Mouse (Mus musculus): ENCODE data around the gene Zfp598. TPM values are rescaled to one million over a fixed set of nuclear protein-coding genes. Genes with fewer than 3 reads are reported as not detected.

Zfp598 gene
- polyA plus RNA-seq, 1 experiment from 2014 or later = 34.4 TPM

- 89% methylated on average over 9 of the region's 9 CpGs for WGBS
- no peak overlapping the region for H3K9ac ChIP-seq (ENCODE audit: low read depth, low read length)
Observed at GRCm38 (mm10) chr17:24701251-24701650, 31.8 kb downstream of the Zfp598 start.

GRCm38 (mm10) chr17:24705821-24706220 is 36.3 kb downstream of the Zfp598 start:
- Histone ChIP-seq H3K27ac (ENCODE audit: low read depth, low read length) (no peak overlapping the region), H3K9me3 (ENCODE audit: control insufficient read depth, low read length) (no peaks in the 10 kb centered on the region), H3K9ac (ENCODE audit: low read depth, low read length) (no peak overlapping the region; the same call in 1 of the 2 replicates), H3K4me1 (ENCODE audit: control insufficient read depth, insufficient read depth, low read length) (peaks cover 9% of the 10 kb centered on the region; the same call in 1 of the 2 replicates), H3K36me3 (ENCODE audit: control insufficient read depth, insufficient read depth, low read length) (peaks cover 43% of the 10 kb centered on the region), H3K27me3 (ENCODE audit: control insufficient read depth, insufficient read depth, low read length) (no peaks in the 10 kb centered on the region), H3K4me3 (ENCODE audit: low read length) (no peak overlapping the region), H3K4me2 (replicated peaks; ENCODE audit: low read depth, low read length) (no peak overlapping the region)
- 91% methylated on average over 3 of the region's 3 CpGs for WGBS
- ATAC-seq (ENCODE audit: low FRiP score, low TSS enrichment) = no peak

More at GRCm38 (mm10) chr17:24701251-24701650, 31.8 kb downstream of the Zfp598 start:
- Histone ChIP-seq H3K27ac (ENCODE audit: low read depth, low read length) (no peak overlapping the region), H3K36me3 (ENCODE audit: control insufficient read depth, insufficient read depth, low read length) (peaks cover 59% of the 10 kb centered on the region), H3K9me3 (ENCODE audit: control insufficient read depth, low read length) (no peaks in the 10 kb centered on the region), H3K4me3 (ENCODE audit: low read length) (no peak overlapping the region), H3K27me3 (ENCODE audit: control insufficient read depth, insufficient read depth, low read length) (no peaks in the 10 kb centered on the region), H3K4me2 (replicated peaks; ENCODE audit: low read depth, low read length) (no peak overlapping the region), H3K4me1 (ENCODE audit: control insufficient read depth, insufficient read depth, low read length) (peaks cover 10% of the 10 kb centered on the region; the same call in 1 of the 2 replicates)
- no peak for ATAC-seq (ENCODE audit: low FRiP score, low TSS enrichment)

GRCm38 (mm10) chr17:24706982-24707800 is 37.7 kb downstream of the Zfp598 start, which contains the start of gene Tbl3:
Gene Tbl3 (minus strand): TSS chr17:24707660.
- Histone ChIP-seq H3K4me3 (ENCODE audit: low read length) (peak within 1 kb of the TSS; percentile 68), H3K36me3 (ENCODE audit: control insufficient read depth, insufficient read depth, low read length) (peaks cover 29% of the 10 kb centered on the region), H3K27me3 (ENCODE audit: control insufficient read depth, insufficient read depth, low read length) (no peaks in the 10 kb centered on the region), H3K9ac (ENCODE audit: low read depth, low read length) (peak within 1 kb of the TSS; percentile 70), H3K9me3 (ENCODE audit: control insufficient read depth, low read length) (no peaks in the 10 kb centered on the region), H3K4me2 (replicated peaks; ENCODE audit: low read depth, low read length) (peak within 1 kb of the TSS; percentile 75), H3K27ac (ENCODE audit: low read depth, low read length) (peak within 1 kb of the TSS; percentile 80), H3K4me1 (ENCODE audit: control insufficient read depth, insufficient read depth, low read length) (peaks cover 9% of the 10 kb centered on the region; the same call in 1 of the 2 replicates)
- peak; percentile 81 for ATAC-seq (ENCODE audit: low FRiP score, low TSS enrichment)
- WGBS = 4% methylated on average over 32 of the region's 32 CpGs

GRCm38 (mm10) chr17:24707801-24708425 is 38.4 kb downstream of the Zfp598 start:
- WGBS = 5% methylated on average over 24 of the region's 24 CpGs
- Histone ChIP-seq H3K27ac (ENCODE audit: low read depth, low read length) (peak overlapping the region; percentile 0), H3K9ac (ENCODE audit: low read depth, low read length) (peak overlapping the region; percentile 70), H3K4me3 (ENCODE audit: low read length) (peak overlapping the region; percentile 68), H3K36me3 (ENCODE audit: control insufficient read depth, insufficient read depth, low read length) (peaks cover 22% of the 10 kb centered on the region), H3K4me2 (replicated peaks; ENCODE audit: low read depth, low read length) (peak overlapping the region; percentile 75), H3K27me3 (ENCODE audit: control insufficient read depth, insufficient read depth, low read length) (no peaks in the 10 kb centered on the region), H3K9me3 (ENCODE audit: control insufficient read depth, low read length) (no peaks in the 10 kb centered on the region), H3K4me1 (ENCODE audit: control insufficient read depth, insufficient read depth, low read length) (peaks cover 9% of the 10 kb centered on the region; the same call in 1 of the 2 replicates)
- 0 out of 2 replicates have a peak, but pooled peaks have one; percentile 36 for ATAC-seq (ENCODE audit: low FRiP score, low TSS enrichment)

- H3K27me3 ChIP-seq (ENCODE audit: control insufficient read depth, insufficient read depth, low read length) = no peaks in the 10 kb centered on the region
- no peak for ATAC-seq (ENCODE audit: low FRiP score, low TSS enrichment)
- 39% methylated on average over 2 of the region's 2 CpGs for WGBS
- no peak overlapping the region for H3K27ac ChIP-seq (ENCODE audit: low read depth, low read length)
- H3K36me3 ChIP-seq (ENCODE audit: control insufficient read depth, insufficient read depth, low read length) = peaks cover 17% of the 10 kb centered on the region
- no peaks in the 10 kb centered on the region for H3K9me3 ChIP-seq (ENCODE audit: control insufficient read depth, low read length)
- no peak overlapping the region for H3K4me3 ChIP-seq (ENCODE audit: low read length)
- peaks cover 9% of the 10 kb centered on the region; the same call in 1 of the 2 replicates for H3K4me1 ChIP-seq (ENCODE audit: control insufficient read depth, insufficient read depth, low read length)
- H3K9ac ChIP-seq (ENCODE audit: low read depth, low read length) = no peak overlapping the region
- H3K4me2 ChIP-seq (replicated peaks; ENCODE audit: low read depth, low read length) = no peak overlapping the region
Observed at GRCm38 (mm10) chr17:24708646-24709045, 39.2 kb downstream of the Zfp598 start.

- H3K4me1 ChIP-seq (ENCODE audit: control insufficient read depth, insufficient read depth, low read length) = no peaks in the 10 kb centered on the region
- H3K9ac ChIP-seq (ENCODE audit: low read depth, low read length) = no peak overlapping the region
- H3K27ac ChIP-seq (ENCODE audit: low read depth, low read length) = no peak overlapping the region
- no peak for ATAC-seq (ENCODE audit: low FRiP score, low TSS enrichment)
- 48% methylated on average over 6 of the region's 6 CpGs for whole genome bisulfite sequencing
- no peaks in the 10 kb centered on the region for H3K27me3 ChIP-seq (ENCODE audit: control insufficient read depth, insufficient read depth, low read length)
- H3K4me3 ChIP-seq (ENCODE audit: low read length) = no peak overlapping the region
- H3K36me3 ChIP-seq (ENCODE audit: control insufficient read depth, insufficient read depth, low read length) = peaks cover 10% of the 10 kb centered on the region; the same call in 1 of the 2 replicates
- no peaks in the 10 kb centered on the region for H3K9me3 ChIP-seq (ENCODE audit: control insufficient read depth, low read length)
- H3K4me2 ChIP-seq (replicated peaks; ENCODE audit: low read depth, low read length) = no peak overlapping the region
Observed at GRCm38 (mm10) chr17:24715556-24715955, 46.1 kb downstream of the Zfp598 start.

- no peaks in the 10 kb centered on the region for H3K27me3 ChIP-seq (ENCODE audit: control insufficient read depth, insufficient read depth, low read length)
- peaks cover 15% of the 10 kb centered on the region for H3K36me3 ChIP-seq (ENCODE audit: control insufficient read depth, insufficient read depth, low read length)
- WGBS = 96% methylated on average over 15 of the region's 15 CpGs
- H3K4me3 ChIP-seq (ENCODE audit: low read length) = no peak overlapping the region
- H3K9me3 ChIP-seq (ENCODE audit: control insufficient read depth, low read length) = no peaks in the 10 kb centered on the region
- ATAC-seq (ENCODE audit: low FRiP score, low TSS enrichment) = no peak
- no peak overlapping the region for H3K27ac ChIP-seq (ENCODE audit: low read depth, low read length)
- H3K4me2 ChIP-seq (replicated peaks; ENCODE audit: low read depth, low read length) = no peak overlapping the region
- H3K4me1 ChIP-seq (ENCODE audit: control insufficient read depth, insufficient read depth, low read length) = no peaks in the 10 kb centered on the region
- no peak overlapping the region for H3K9ac ChIP-seq (ENCODE audit: low read depth, low read length)
Observed at GRCm38 (mm10) chr17:24716166-24716682, 46.7 kb downstream of the Zfp598 start.

GRCm38 (mm10) chr17:24717943-24718342 is 48.5 kb downstream of the Zfp598 start, which contains the start of the genes Rnf151 and Rps2:
Gene Rnf151 (minus strand): TSS chr17:24718063.
Gene Rps2 (plus strand): TSS chr17:24718116.
- ATAC-seq (ENCODE audit: low FRiP score, low TSS enrichment) = no peak
- 80% methylated on average over 4 of the region's 4 CpGs for WGBS
- H3K27ac ChIP-seq (ENCODE audit: low read depth, low read length) = no peak within 1 kb of the TSS

More at GRCm38 (mm10) chr17:24717943-24718342, 48.5 kb downstream of the Zfp598 start, which contains the start of the genes Rnf151 and Rps2:
- Histone ChIP-seq H3K9ac (ENCODE audit: low read depth, low read length) (no peak within 1 kb of the TSS; the same call in 1 of the 2 replicates), H3K4me1 (ENCODE audit: control insufficient read depth, insufficient read depth, low read length) (peaks cover 8% of the 10 kb centered on the region), H3K4me2 (replicated peaks; ENCODE audit: low read depth, low read length) (peak within 1 kb of the TSS; percentile 44), H3K27me3 (ENCODE audit: control insufficient read depth, insufficient read depth, low read length) (no peaks in the 10 kb centered on the region), H3K36me3 (ENCODE audit: control insufficient read depth, insufficient read depth, low read length) (peaks cover 30% of the 10 kb centered on the region), H3K9me3 (ENCODE audit: control insufficient read depth, low read length) (no peaks in the 10 kb centered on the region), H3K4me3 (ENCODE audit: low read length) (peak within 1 kb of the TSS; percentile 90; the same call in 1 of the 2 replicates)

Data from kidney, embryonic 14.5 days (tissue).